Mouse (Mus musculus) kidney, adult 2 months (tissue): ENCODE data around the gene Lyrm4. TPM values are rescaled to one million over a fixed set of nuclear protein-coding genes. Genes with fewer than 3 reads are reported as not detected.

Source experiments
- DNase-seq: peaks from one replicate; pipeline ENCODE4 v3.0.0; 2021
- H3K27ac ChIP-seq: fragments of 200-500 bp; 2 replicates; pipeline ENCODE4 v1.5.1; 2012; ENCODE audit warnings: low read depth, low read length, control low read depth, inconsistent platforms; ENCODE audit not compliant: insufficient read depth
- H3K27me3 ChIP-seq: fragments of 200-500 bp; replicated peaks from 2 replicates; pipeline ENCODE4 v1.6.1; 2012; ENCODE audit warnings: mild to moderate bottlenecking, moderate library complexity, low read length, inconsistent platforms; ENCODE audit not compliant: control insufficient read depth, insufficient read depth
- H3K36me3 ChIP-seq: fragments of 200-500 bp; 2 replicates; pipeline ENCODE4 v1.6.1; 2012; ENCODE audit warnings: mild to moderate bottlenecking, moderate library complexity, low read length, inconsistent platforms; ENCODE audit not compliant: control insufficient read depth, insufficient read depth
- H3K4me1 ChIP-seq: fragments of 200-500 bp; 2 replicates; pipeline ENCODE4 v1.6.1; 2011; ENCODE audit warnings: low read length; ENCODE audit not compliant: control insufficient read depth, insufficient read depth
- H3K4me3 ChIP-seq: fragments of 200-500 bp; 2 replicates; pipeline ENCODE4 v1.5.1; 2011; ENCODE audit warnings: mild to moderate bottlenecking, low read depth, low read length, control low read depth; ENCODE audit not compliant: insufficient read depth
- CTCF ChIP-seq: fragments of 200-500 bp; conservative IDR thresholded peaks from 2 replicates; pipeline ENCODE4 v1.5.1; 2011; ENCODE audit warnings: low read depth, mild to moderate bottlenecking, control low read depth, low read length, moderate library complexity, mixed read lengths; ENCODE audit not compliant: insufficient read depth, insufficient read length
- POLR2A ChIP-seq: fragments of 200-500 bp; IDR thresholded peaks from one replicate; pipeline ENCODE4 v1.6.1; 2011; ENCODE audit warnings: low read depth, low read length, control low read depth
- WGBS: fragments of 180-500 bp; shearing (Covaris S2); methylation state at CpG from one replicate; pipeline ENCODE4 v1.1.7; 2018; 5-methylcytosine and 5-hydroxymethylcytosine counted together
- polyA plus RNA-seq: library from polyadenylated mRNA; depleted of rRNA; stranded (reverse); fragments of >200 nt; gene quantifications from 2 replicates; pipeline ENCODE4 v1.2.3, GENCODE M21; 2012

Lyrm4 gene
- polyA plus RNA-seq, 1 experiment = 10.3 TPM

DNA sequence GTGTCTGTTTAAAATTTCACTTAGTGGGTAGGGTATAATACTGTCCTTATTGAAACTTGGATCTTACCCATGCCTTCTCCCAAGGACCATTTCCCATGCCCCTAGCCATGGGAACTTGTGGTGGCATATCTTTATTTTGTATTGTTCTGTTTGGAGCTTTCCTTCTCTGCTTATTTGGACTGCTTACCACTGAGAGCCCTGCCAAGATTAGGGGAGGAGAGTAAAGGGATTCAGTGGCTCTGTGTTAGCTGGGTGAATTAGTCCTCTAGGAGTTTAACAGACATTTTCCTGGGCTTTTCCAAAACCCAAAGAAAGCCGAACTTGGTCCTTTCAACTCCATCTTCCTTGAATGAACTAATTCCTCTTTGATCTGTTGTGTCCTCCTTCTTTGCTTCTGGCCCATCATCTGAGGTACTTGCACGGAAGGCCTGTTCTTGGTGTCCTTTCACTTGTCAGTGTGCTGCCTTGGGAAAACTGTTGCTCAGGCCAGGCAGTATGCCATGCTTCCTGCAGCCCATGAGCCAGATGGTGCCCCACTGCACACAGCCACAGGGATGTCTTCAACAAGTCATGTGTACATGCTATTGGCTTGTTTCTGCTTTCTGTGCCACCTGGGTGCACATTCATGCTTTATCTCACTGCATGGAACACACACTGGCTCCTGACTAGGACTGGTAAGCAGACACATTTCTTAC is 12.2 kb upstream of the Lyrm4 start:
- Histone ChIP-seq H3K27ac (no peak overlapping the region), H3K4me1 (peaks cover 4% of the 10 kb centered on the region; the same call in 1 of the 2 replicates), H3K27me3 (no peaks in the 10 kb centered on the region), H3K4me3 (no peak overlapping the region), H3K36me3 (no peaks in the 10 kb centered on the region)
- DNase-seq = no peak
- 96% methylated on average over 2 of the region's 2 CpGs for WGBS
- TF ChIP-seq CTCF = no peak
- TF ChIP-seq POLR2A = no peak

DNA sequence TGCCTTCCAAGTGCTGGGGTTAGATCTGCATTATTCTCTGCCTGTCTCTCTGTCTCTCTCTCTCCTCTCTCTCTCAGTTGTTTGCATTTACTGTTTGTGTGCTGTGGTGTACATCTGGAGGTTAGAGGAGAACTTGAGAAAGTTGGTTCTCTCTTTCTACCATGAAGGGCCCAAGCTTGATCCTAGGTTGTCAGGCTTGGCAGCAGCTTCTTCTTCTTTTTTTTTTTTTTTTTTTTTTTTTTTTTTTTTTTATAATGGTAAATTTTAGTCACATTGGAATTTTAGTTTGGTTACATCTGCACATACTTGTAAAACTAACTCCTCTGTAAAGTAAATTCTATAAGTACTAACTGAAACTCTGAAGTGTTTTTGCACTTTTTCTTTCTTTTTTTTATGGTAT is 3.3 kb upstream of the Lyrm4 start:
- TF ChIP-seq CTCF (no peak), POLR2A (no peak)
- peaks cover 3% of the 10 kb centered on the region; the same call in 1 of the 2 replicates for H3K4me1 ChIP-seq
- no peak for DNase-seq
- no peaks in the 10 kb centered on the region for H3K27me3 ChIP-seq
- no peak overlapping the region for H3K27ac ChIP-seq
- H3K4me3 ChIP-seq = no peak overlapping the region
- H3K36me3 ChIP-seq = no peaks in the 10 kb centered on the region

DNA sequence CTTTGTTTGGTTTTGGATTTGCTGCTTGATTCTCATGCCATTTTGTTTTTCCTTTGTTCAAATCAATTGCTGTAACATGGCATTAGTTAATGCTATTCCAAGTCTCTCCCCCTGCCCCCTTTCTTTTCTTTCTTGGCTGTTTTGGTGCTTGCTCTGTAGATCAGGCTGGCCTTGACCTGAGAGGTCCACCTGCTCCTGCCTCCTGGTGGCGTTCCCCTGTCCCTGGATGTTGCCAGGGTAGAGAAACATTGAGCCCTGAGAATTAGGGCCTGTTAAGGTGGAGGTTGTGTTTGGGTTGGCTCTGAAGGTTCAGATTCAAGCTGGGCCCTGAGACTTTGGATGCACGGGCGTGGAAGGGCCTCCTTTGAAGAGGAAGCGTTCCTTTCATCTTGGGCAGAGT is 2.4 kb upstream of the Lyrm4 start:
- no peaks in the 10 kb centered on the region for H3K27me3 ChIP-seq
- 88% methylated on average over 4 of the region's 4 CpGs for WGBS
- no peak for DNase-seq
- TF ChIP-seq POLR2A (no peak), CTCF (no peak)
- peaks cover 3% of the 10 kb centered on the region; the same call in 1 of the 2 replicates for H3K4me1 ChIP-seq
- no peaks in the 10 kb centered on the region for H3K36me3 ChIP-seq
- no peak overlapping the region for H3K27ac ChIP-seq
- H3K4me3 ChIP-seq = no peak overlapping the region

DNA sequence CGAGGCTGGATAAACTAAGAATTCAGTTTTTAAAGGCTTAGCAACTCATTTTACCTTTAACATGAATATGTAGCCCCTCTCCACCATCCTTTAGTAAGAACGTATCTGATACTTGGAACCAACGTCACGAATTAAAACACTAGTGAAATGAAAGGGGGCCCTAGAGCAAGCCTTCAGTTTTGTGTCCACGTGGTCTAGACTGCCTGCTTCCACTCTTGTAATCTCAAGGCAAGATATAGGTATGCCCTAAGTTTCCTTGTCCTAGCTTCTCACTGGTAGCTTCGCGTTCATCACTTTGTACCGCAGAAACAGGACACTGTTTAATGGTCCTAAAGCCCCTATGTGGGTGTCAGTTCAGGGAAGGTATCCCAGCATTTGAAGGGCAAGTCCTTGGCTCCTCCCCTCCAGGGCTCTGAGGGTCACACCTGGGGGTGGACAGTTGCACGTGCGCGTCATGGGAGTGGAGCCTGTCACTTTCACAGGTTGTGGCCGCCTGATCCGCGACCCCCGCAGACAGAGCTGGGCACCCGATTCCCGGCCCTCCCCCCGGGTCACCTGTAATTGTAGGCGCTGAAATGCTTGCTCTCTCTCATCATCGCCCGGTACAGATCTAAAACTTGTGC is 695 bp downstream of the Lyrm4 start:
- 6% methylated on average over 21 of the region's 21 CpGs for WGBS
- Histone ChIP-seq H3K4me1 (peaks cover 9% of the 10 kb centered on the region), H3K27me3 (no peaks in the 10 kb centered on the region), H3K27ac (peak overlapping the region; percentile 18), H3K4me3 (peak overlapping the region; percentile 81), H3K36me3 (no peaks in the 10 kb centered on the region)
- DNase-seq = peak; percentile 72
- no peak for TF ChIP-seq POLR2A
- TF ChIP-seq CTCF = no peak

DNA sequence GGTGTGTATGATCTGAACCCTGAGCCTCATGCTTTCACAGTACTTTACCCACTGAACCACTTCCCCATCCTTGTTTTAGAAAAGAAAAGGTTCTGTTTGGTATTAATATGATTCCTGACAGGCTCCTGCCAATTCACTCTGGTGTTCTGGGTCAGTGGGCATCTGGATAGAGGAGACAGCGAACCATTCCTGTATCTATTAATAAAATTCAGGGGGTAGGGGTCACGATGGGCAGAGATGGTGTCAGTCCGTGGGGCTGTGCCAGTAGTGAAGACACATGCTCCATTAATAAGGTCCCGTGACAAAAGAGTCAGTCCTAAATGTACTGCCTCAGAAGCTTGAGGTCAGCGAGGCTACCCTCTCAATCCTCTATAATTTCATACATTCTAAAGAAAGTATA is 4.1 kb downstream of the Lyrm4 start:
- 68% methylated on average over 5 of the region's 5 CpGs for WGBS
- Histone ChIP-seq H3K27ac (peak overlapping the region; percentile 68), H3K4me3 (no peak overlapping the region), H3K36me3 (no peaks in the 10 kb centered on the region), H3K4me1 (peaks cover 11% of the 10 kb centered on the region), H3K27me3 (no peaks in the 10 kb centered on the region)
- TF ChIP-seq POLR2A = no peak
- TF ChIP-seq CTCF = no peak
- DNase-seq = peak; percentile 81

DNA sequence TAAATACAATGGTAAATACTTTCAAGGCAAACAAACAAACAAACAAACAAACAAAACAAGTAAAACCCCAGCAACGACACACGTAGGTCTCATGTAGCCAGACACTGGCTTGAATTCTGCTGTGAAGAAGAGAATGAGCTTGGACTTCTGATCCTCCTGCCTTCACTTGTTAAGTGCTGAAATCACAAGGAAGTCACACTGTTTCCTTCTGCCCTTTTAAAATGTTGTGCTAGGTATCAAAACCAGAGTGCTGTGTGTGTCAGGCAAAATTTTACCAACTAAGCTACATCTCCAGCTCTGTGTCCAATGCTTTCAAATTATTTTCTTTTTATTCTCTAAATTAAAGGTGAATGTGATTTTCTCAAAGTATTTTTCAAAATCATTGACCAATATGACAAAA is 6.0 kb downstream of the Lyrm4 start:
- no peak for TF ChIP-seq POLR2A
- TF ChIP-seq CTCF = no peak
- H3K27me3 ChIP-seq = no peaks in the 10 kb centered on the region
- H3K4me3 ChIP-seq = no peak overlapping the region
- no peaks in the 10 kb centered on the region for H3K36me3 ChIP-seq
- peak; percentile 64 for DNase-seq
- peaks cover 16% of the 10 kb centered on the region for H3K4me1 ChIP-seq
- WGBS = 55% methylated on average over 2 of the region's 2 CpGs
- peak overlapping the region; percentile 89 for H3K27ac ChIP-seq

DNA sequence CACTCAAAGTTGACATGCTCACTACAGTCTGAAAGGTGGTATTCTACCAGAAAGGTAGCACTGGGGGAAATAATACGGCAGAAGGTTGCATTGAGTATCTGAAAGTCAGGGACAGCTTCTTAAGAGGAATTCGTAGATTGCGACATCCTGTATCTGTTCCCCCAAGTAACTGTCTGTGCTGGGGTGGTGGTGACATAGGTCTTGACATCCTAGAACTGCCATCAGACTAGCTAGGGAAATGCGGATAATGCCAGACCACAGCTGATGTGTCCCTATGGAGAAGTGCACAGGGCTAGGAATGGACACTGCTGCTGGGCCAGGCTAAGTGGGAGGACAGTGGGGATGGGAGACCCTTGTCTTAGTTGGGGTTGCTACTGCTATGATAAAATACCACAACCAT is 8.8 kb downstream of the Lyrm4 start:
- no peak overlapping the region for H3K4me3 ChIP-seq
- 98% methylated on average over 4 of the region's 4 CpGs for WGBS

More for the DNA sequence above, 8.8 kb downstream of the Lyrm4 start:
- TF ChIP-seq CTCF (no peak), POLR2A (no peak)
- DNase-seq = no peak
- no peak overlapping the region for H3K27ac ChIP-seq
- no peaks in the 10 kb centered on the region for H3K27me3 ChIP-seq
- H3K36me3 ChIP-seq = no peaks in the 10 kb centered on the region
- peaks cover 13% of the 10 kb centered on the region for H3K4me1 ChIP-seq
